Mouse (Mus musculus): ENCODE measurements around the gene Myo10. TPM values are rescaled to one million over a fixed set of nuclear protein-coding genes. Genes with fewer than 3 reads are reported as not detected.

The Myo10 gene
- polyA plus RNA-seq, 1 experiment from 2014 or later = 30.4 TPM

DNA sequence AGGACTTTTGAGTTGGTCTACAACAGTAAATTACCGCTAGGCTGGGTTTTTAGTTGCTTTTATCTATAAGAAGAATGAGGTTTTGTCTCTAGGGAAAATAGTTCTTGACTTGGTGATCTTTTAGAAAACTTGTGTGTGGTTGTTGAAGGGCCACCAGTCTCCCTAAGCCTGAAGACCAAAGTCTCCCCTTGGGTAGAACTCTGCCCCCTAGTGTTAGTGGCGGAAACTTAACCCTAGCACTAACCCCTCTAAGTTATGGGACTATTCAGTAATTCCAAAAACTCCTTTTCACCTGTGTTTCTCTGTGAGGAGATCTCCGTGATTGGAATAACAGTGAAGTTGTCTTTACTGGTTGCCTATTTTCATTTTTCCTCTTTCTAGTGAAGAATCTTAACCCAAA, 1.9 kb downstream of the Myo10 start:
- Histone ChIP-seq H3K27ac (ENCODE audit: low read length) (no peak overlapping the region), H3K27me3 (ENCODE audit: control insufficient read depth, insufficient read depth, low read length) (no peaks in the 10 kb centered on the region), H3K36me3 (ENCODE audit: control insufficient read depth, insufficient read depth, low read length) (no peaks in the 10 kb centered on the region), H3K4me3 (replicated peaks; ENCODE audit: low read length) (peak overlapping the region; percentile 90), H3K9me3 (replicated peaks; ENCODE audit: control insufficient read depth, low read length) (no peaks in the 10 kb centered on the region), H3K9ac (ENCODE audit: low read length) (no peak overlapping the region), H3K4me2 (ENCODE audit: low read depth, low read length) (peak overlapping the region; percentile 65), H3K4me1 (ENCODE audit: control insufficient read depth, insufficient read depth, low read length) (peaks cover 24% of the 10 kb centered on the region)
- WGBS = 42% methylated on average over 3 of the region's 3 CpGs
- no peak for ATAC-seq (ENCODE audit: insufficient read depth, low FRiP score)

DNA sequence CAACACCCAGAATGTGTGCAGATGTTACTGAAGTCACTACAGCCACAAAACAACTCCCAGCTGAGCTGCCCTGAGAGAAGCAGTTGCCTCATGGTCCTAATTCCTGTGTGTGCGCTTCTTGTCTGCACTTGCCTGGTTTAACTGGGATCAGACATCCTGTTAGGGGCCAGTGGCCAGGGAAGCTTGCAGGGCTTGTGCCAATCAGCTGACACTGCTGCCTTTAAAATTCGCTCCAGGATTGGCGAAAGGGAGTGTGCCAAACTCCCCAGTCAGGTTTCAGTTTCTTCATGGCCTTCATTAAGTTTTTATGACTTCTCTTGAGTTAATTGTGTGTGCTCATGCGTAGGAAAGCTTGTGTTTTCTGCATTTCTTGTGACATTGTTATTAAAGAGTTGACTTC, 3.1 kb downstream of the Myo10 start:
- peak overlapping the region; percentile 17; the same call in 1 of the 2 replicates for H3K4me3 ChIP-seq (replicated peaks; ENCODE audit: low read length)
- H3K36me3 ChIP-seq (ENCODE audit: control insufficient read depth, insufficient read depth, low read length) = no peaks in the 10 kb centered on the region
- peak overlapping the region; percentile 65 for H3K4me2 ChIP-seq (ENCODE audit: low read depth, low read length)
- H3K27me3 ChIP-seq (ENCODE audit: control insufficient read depth, insufficient read depth, low read length) = no peaks in the 10 kb centered on the region
- H3K4me1 ChIP-seq (ENCODE audit: control insufficient read depth, insufficient read depth, low read length) = peaks cover 24% of the 10 kb centered on the region
- no peak for ATAC-seq (ENCODE audit: insufficient read depth, low FRiP score)
- H3K9me3 ChIP-seq (replicated peaks; ENCODE audit: control insufficient read depth, low read length) = no peaks in the 10 kb centered on the region
- H3K27ac ChIP-seq (ENCODE audit: low read length) = peak overlapping the region; percentile 60
- 62% methylated on average over 4 of the region's 4 CpGs for WGBS
- H3K9ac ChIP-seq (ENCODE audit: low read length) = peak overlapping the region; percentile 40

DNA sequence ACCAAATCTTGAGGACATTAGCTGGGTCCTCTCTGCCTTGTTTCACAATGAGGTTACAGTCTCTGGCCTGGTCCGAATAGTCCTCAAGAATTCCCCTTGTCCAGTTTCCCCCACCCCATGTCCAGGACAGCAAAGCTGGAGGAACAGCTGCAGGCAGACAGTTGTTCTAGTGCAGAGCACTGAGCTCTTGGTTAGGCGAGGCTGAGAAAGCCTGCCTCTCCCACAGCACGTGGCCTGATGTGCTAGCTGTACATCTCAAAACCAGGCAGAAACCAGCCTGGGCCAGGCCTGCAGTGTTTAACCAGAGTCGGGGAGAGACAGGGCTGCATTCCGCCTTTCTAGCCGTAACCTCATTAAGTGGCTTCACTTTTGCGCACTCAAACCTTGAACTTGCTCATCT, 4.7 kb downstream of the Myo10 start:
- Histone ChIP-seq H3K27ac (ENCODE audit: low read length) (no peak overlapping the region), H3K4me2 (ENCODE audit: low read depth, low read length) (no peak overlapping the region)

DNA sequence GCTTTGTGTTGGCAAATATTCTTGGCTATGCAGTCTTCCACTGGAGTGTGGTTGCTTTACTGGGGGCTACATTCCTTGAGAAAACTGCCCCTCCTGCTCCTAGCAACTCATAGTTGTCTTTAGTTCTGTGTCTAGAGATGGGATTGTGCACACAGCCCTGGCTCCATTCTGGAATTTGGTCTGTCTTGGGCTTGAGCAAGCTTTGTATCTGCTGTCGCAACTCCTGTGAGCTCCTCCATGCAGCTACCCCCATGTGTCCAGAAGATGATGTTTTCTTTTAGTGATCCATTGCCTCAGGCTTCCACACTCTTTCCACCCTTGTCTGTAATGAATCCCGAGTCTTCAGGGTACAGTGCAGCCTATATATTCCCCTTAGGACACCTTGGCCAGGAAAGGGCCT, 5.9 kb downstream of the Myo10 start:
- WGBS = 96% methylated on average over 2 of the region's 2 CpGs
- Histone ChIP-seq H3K27me3 (ENCODE audit: control insufficient read depth, insufficient read depth, low read length) (no peaks in the 10 kb centered on the region), H3K4me3 (replicated peaks; ENCODE audit: low read length) (no peak overlapping the region)

More for the DNA sequence above, 4.7 kb downstream of the Myo10 start:
- Histone ChIP-seq H3K27me3 (ENCODE audit: control insufficient read depth, insufficient read depth, low read length) (no peaks in the 10 kb centered on the region), H3K4me3 (replicated peaks; ENCODE audit: low read length) (no peak overlapping the region), H3K4me1 (ENCODE audit: control insufficient read depth, insufficient read depth, low read length) (peaks cover 26% of the 10 kb centered on the region), H3K9ac (ENCODE audit: low read length) (no peak overlapping the region), H3K9me3 (replicated peaks; ENCODE audit: control insufficient read depth, low read length) (no peaks in the 10 kb centered on the region), H3K36me3 (ENCODE audit: control insufficient read depth, insufficient read depth, low read length) (no peaks in the 10 kb centered on the region)
- no peak for ATAC-seq (ENCODE audit: insufficient read depth, low FRiP score)
- 63% methylated on average over 7 of the region's 7 CpGs for WGBS

DNA sequence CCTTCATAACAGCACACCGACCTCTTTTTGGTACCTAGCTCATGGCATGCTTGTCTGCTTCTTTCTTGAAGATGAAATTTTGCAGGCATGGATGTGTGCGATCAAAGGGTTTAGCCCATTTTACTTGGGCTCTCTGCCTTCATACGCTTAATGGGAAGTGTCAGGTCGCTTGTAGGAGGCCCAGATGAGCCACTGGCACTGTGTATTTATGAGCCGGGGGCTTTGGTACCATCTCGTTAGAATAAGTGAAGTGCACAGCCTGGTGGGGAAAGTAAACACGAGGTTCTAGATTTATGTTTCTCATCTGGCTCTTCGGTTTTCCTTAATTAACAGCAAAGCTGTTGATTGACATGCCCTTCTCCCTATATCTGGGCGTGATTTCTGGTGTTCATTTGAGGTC, 8.4 kb downstream of the Myo10 start:
- no peak for ATAC-seq (ENCODE audit: insufficient read depth, low FRiP score)
- Histone ChIP-seq H3K4me2 (ENCODE audit: low read depth, low read length) (no peak overlapping the region), H3K27me3 (ENCODE audit: control insufficient read depth, insufficient read depth, low read length) (no peaks in the 10 kb centered on the region), H3K4me1 (ENCODE audit: control insufficient read depth, insufficient read depth, low read length) (peaks cover 33% of the 10 kb centered on the region), H3K36me3 (ENCODE audit: control insufficient read depth, insufficient read depth, low read length) (no peaks in the 10 kb centered on the region), H3K4me3 (replicated peaks; ENCODE audit: low read length) (no peak overlapping the region), H3K27ac (ENCODE audit: low read length) (no peak overlapping the region), H3K9me3 (replicated peaks; ENCODE audit: control insufficient read depth, low read length) (no peaks in the 10 kb centered on the region), H3K9ac (ENCODE audit: low read length) (no peak overlapping the region)
- 64% methylated on average over 9 of the region's 9 CpGs for WGBS

More for the DNA sequence above, 5.9 kb downstream of the Myo10 start:
- peaks cover 36% of the 10 kb centered on the region for H3K4me1 ChIP-seq (ENCODE audit: control insufficient read depth, insufficient read depth, low read length)
- H3K9ac ChIP-seq (ENCODE audit: low read length) = no peak overlapping the region
- H3K4me2 ChIP-seq (ENCODE audit: low read depth, low read length) = no peak overlapping the region
- no peaks in the 10 kb centered on the region for H3K9me3 ChIP-seq (replicated peaks; ENCODE audit: control insufficient read depth, low read length)
- H3K27ac ChIP-seq (ENCODE audit: low read length) = no peak overlapping the region
- ATAC-seq (ENCODE audit: insufficient read depth, low FRiP score) = no peak
- H3K36me3 ChIP-seq (ENCODE audit: control insufficient read depth, insufficient read depth, low read length) = no peaks in the 10 kb centered on the region

DNA sequence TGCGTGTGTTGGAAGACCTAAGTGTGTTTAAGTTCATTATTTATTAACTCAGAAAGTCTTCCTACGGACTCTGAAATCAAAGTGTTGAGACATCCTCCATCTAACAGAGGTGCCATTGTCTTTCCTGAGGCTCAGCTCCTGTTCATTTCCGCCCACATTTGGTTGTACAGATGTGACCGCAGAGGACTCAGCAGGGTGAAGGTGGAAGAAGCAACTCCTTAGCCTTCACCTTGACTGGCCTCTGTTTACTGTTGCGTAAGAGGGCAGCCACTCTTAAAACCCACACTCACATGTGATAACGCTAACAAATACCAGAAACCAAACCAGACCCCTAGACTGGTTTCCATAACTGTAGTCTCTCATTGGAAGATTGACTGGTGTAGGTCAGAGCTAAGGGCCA, 9.0 kb downstream of the Myo10 start:
- peak overlapping the region; percentile 28; the same call in 1 of the 2 replicates for H3K27ac ChIP-seq (ENCODE audit: low read length)
- no peak overlapping the region for H3K9ac ChIP-seq (ENCODE audit: low read length)
- H3K4me3 ChIP-seq (replicated peaks; ENCODE audit: low read length) = no peak overlapping the region
- H3K27me3 ChIP-seq (ENCODE audit: control insufficient read depth, insufficient read depth, low read length) = no peaks in the 10 kb centered on the region
- H3K36me3 ChIP-seq (ENCODE audit: control insufficient read depth, insufficient read depth, low read length) = no peaks in the 10 kb centered on the region
- H3K4me1 ChIP-seq (ENCODE audit: control insufficient read depth, insufficient read depth, low read length) = peaks cover 35% of the 10 kb centered on the region
- WGBS = 79% methylated on average over 6 of the region's 6 CpGs
- no peak overlapping the region for H3K4me2 ChIP-seq (ENCODE audit: low read depth, low read length)
- no peak for ATAC-seq (ENCODE audit: insufficient read depth, low FRiP score)
- no peaks in the 10 kb centered on the region for H3K9me3 ChIP-seq (replicated peaks; ENCODE audit: control insufficient read depth, low read length)

DNA sequence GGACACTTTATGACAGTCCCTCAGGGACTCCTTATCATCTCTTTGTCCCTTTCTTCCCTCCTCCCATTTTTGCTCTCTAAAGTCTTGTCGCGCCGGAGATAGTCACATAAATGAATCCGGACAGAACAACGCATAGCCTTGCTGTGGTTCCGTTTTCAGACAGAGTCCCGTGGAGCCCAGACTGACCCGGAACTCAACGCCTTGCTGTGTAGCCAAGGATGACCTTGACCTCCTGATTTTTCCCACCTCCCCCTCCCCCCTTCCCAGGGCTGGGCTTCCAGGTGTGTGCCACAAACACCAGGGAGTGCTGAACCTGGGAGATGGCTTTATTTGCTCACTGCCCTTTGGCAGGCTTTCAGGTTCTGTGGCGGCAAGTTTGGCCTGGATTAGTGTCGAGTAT, 10.6 kb downstream of the Myo10 start:
- no peak overlapping the region for H3K4me3 ChIP-seq (replicated peaks; ENCODE audit: low read length)
- H3K27me3 ChIP-seq (ENCODE audit: control insufficient read depth, insufficient read depth, low read length) = no peaks in the 10 kb centered on the region
- ATAC-seq (ENCODE audit: insufficient read depth, low FRiP score) = no peak
- H3K36me3 ChIP-seq (ENCODE audit: control insufficient read depth, insufficient read depth, low read length) = no peaks in the 10 kb centered on the region
- no peak overlapping the region for H3K9ac ChIP-seq (ENCODE audit: low read length)
- 67% methylated on average over 11 of the region's 11 CpGs for WGBS
- H3K4me1 ChIP-seq (ENCODE audit: control insufficient read depth, insufficient read depth, low read length) = peaks cover 40% of the 10 kb centered on the region
- no peaks in the 10 kb centered on the region for H3K9me3 ChIP-seq (replicated peaks; ENCODE audit: control insufficient read depth, low read length)
- peak overlapping the region; percentile 28 for H3K27ac ChIP-seq (ENCODE audit: low read length)
- H3K4me2 ChIP-seq (ENCODE audit: low read depth, low read length) = no peak overlapping the region

DNA sequence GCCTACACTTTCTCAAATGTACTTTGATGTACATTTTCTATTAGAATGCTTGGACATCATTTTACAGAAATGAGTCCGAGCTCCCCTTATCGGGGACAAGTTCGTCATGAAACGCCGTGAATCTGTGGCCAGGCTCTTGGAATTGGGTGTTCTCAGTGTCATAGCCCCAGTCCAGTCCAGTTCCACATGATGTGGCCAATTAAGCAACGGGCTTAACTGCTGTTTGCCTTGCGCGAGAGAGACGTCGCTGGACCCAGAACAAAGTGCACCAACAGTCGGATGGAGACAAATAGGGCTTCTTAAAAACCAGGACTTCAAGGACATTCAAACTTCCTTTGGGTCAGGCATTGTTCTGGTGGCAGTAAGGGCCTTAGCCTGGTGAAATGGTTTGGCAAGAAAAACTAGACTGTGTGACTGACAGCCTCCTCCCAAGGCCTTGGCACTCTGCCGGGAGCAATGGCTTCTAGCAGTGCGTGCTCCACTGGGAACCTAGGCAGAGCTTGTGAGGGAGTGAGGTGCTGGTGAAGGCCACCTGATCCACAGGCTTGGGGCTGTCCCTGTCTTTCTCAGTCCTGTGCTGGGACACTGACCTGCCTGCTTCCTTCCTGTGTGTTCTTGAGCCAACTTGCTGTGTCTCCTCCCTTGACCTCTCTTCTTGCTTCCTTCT, 11.5 kb downstream of the Myo10 start:
- Histone ChIP-seq H3K9me3 (replicated peaks; ENCODE audit: control insufficient read depth, low read length) (no peaks in the 10 kb centered on the region), H3K27ac (ENCODE audit: low read length) (no peak overlapping the region), H3K4me3 (replicated peaks; ENCODE audit: low read length) (no peak overlapping the region), H3K27me3 (ENCODE audit: control insufficient read depth, insufficient read depth, low read length) (no peaks in the 10 kb centered on the region), H3K4me2 (ENCODE audit: low read depth, low read length) (no peak overlapping the region), H3K36me3 (ENCODE audit: control insufficient read depth, insufficient read depth, low read length) (no peaks in the 10 kb centered on the region), H3K9ac (ENCODE audit: low read length) (no peak overlapping the region), H3K4me1 (ENCODE audit: control insufficient read depth, insufficient read depth, low read length) (peaks cover 40% of the 10 kb centered on the region)
- 83% methylated on average over 13 of the region's 13 CpGs for WGBS
- ATAC-seq (ENCODE audit: insufficient read depth, low FRiP score) = no peak

DNA sequence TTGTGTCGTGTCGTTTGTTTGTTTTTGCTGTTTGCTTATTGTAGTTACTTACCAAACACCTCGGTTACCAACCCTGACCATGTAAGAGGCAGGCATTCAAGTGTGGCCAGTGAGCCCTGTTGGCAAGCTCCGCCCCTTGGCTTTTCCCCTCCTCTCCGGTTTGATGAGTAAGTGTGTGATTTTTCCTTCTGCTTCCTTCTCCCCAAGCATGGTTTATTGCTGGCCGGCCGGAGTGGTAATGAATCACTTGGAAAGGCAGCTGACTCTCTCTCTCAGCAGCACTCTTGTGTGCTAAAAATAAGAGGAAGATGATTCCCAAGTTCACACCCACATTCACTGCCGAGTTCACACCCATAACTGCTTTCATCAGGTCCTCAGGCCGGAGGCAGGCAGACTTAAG, 15.4 kb downstream of the Myo10 start:
- Histone ChIP-seq H3K27ac (ENCODE audit: low read length) (peak overlapping the region; percentile 34), H3K27me3 (ENCODE audit: control insufficient read depth, insufficient read depth, low read length) (no peaks in the 10 kb centered on the region), H3K4me2 (ENCODE audit: low read depth, low read length) (no peak overlapping the region), H3K4me1 (ENCODE audit: control insufficient read depth, insufficient read depth, low read length) (peaks cover 40% of the 10 kb centered on the region), H3K9ac (ENCODE audit: low read length) (no peak overlapping the region), H3K4me3 (replicated peaks; ENCODE audit: low read length) (no peak overlapping the region), H3K36me3 (ENCODE audit: control insufficient read depth, insufficient read depth, low read length) (no peaks in the 10 kb centered on the region), H3K9me3 (replicated peaks; ENCODE audit: control insufficient read depth, low read length) (no peaks in the 10 kb centered on the region)
- WGBS = 45% methylated on average over 9 of the region's 9 CpGs
- peak; percentile 70; the same call in 1 of the 2 replicates for ATAC-seq (ENCODE audit: insufficient read depth, low FRiP score)
